Mouse (Mus musculus): ENCODE measurements around the gene Rcvrn.

Gene Rcvrn

GRCm38 (mm10) chr11:67670031-67670430, 25.1 kb upstream of the Rcvrn start:
- DNase-seq (ENCODE audit: low spot score): no peak

- DNase-seq (ENCODE audit: low spot score): no peak
These were observed 23.0 kb upstream of the Rcvrn start for GRCm38 (mm10) chr11:67672140-67672539.

DNA sequence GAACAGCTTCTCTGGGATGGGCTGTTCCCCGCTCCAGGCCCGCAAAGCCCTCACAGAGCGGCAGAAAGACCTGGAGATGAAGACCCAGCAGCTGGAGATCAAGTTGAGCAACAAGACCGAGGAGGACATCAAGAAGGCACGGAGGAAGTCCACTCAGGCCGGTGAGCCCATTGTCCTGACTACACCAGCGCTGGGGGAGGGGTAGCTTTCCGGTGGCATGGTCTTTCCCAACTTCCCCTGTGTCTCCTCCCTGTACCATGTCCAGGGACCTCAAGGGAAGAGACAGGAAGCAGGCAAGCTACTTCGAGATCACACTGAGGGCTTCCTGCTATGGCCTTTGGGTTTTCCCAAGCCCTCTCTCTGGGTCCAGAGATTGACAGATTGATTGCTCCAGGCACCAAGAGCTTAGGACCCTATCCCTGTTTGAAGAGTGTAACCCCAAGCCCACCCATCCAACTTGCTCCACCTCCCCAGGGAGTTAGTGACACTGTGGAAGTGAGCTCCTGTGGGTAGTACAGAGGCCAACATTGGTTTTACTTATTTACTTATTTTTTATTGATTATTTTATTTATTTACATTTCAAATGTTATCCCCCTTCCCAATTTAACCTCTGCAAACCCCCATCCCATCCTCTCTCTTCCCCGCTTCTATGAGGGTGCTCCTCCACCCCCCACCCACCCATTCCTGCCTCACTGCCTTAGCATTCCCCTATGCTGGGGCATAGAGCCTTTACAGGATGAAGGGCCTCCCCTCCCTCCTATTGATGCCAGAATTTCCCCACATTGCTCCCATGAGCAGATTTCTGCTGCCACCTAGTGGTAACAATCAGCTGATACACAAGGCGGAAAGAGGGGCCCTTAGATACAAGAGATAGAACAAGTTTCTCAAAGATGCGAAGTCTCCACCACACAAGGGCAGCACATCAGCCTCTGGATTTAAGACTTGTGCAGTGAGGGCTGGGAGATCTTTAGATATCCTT, 19.3 kb upstream of the Rcvrn start:
- no peak for DNase-seq (ENCODE audit: low spot score)

- DNase-seq (ENCODE audit: low spot score): no peak
These were observed 15.8 kb upstream of the Rcvrn start for GRCm38 (mm10) chr11:67679300-67679699.

DNA sequence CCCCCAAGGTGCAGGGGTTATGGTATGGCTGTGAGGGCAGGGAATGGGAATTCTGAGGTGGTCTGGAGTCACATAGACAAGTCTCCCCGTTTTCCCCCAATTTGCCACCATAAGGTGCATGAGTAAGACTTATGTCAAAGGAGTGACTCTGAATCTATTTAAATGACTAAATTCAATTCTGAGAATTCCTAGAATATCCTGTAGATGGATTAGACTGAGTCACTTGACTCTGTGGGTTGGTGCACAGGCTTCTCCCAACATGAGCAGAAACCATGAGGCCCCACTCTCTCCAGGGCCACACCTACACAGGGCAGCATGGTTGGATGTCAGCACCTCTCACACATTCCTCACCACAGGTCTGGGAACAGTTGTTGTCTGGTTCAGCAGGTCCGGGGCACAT, 15.2 kb upstream of the Rcvrn start:
- DNase-seq (ENCODE audit: low spot score): no peak

DNA sequence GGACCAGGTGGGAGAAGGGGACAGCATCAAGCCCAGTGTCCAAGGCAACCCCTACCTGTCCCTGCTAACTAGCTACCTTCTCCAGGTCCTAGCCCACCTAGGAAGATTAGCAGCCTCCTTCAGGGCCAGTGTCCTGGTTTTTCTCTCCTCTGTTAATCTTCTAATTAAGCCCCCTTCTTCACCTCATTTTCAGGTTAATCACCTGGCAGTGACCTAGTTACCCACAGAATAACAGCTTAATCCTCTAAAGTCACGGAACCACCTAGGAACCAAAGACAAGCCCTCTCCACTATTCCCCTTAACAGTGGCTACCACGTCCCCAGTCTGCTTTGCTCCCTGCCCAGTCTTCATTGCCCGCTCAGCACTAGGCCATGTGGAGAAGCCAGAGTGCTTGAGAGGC, 13.3 kb upstream of the Rcvrn start:
- DNase-seq (ENCODE audit: low spot score): no peak

DNA sequence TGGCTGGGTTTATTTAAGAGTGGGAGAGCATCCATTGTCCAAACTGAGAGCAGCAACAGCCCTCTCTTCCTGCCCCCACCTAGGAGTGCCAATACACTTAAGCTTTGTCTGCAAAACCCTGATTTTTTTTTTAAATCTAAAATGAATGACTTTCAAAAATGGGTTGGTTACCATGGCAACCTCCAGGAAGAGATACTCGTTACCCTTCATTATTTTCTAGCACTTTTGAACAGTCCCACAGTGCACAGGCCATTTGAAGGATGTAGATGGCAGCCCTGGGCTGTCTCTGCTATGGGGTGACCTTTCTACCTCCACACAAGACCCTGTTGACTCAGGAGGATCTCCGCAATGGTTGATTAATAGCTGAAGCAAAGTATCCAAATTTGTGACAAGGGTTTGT, 9.0 kb upstream of the Rcvrn start:
- DNase-seq (ENCODE audit: low spot score): no peak

DNA sequence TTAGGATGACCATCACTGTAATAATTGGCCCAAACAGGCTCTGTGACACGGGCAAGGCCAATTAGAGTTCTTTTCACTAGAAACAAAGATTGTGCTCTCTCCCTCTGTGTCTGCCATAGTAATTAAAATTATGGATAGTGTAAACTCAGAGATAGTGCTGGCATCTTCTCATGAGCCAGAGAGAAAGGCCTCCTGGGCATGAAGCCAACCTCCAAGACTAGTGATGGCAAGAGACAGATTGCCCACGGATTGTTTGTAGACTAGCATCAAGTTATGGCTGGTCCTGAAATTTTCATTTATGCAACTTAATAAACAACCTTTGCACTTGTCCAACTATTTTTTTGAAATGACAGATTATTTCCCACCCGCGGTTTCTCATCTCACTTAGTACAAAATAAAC, 17.9 kb downstream of the Rcvrn start:
- no peak for DNase-seq (ENCODE audit: low spot score)

DNA sequence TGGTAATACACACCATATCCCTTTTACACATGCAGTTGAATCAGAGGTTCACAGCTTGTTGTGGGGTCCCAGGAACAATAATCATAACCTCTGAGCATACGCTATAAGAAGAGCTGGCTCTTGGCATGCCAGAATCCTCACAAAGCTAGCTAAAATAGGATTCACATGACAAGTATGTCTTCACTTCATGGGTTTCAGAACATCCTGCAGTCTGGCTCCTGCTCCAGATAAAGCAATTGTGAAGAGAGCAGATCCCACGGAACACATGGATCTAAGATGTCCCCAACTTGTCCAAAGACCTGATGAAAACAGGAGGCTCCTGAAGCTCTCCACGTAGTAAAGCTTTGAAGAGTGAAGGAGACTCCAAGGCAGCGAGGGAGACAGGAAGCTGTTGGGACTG, 20.3 kb downstream of the Rcvrn start:
- DNase-seq (ENCODE audit: low spot score): no peak

DNA sequence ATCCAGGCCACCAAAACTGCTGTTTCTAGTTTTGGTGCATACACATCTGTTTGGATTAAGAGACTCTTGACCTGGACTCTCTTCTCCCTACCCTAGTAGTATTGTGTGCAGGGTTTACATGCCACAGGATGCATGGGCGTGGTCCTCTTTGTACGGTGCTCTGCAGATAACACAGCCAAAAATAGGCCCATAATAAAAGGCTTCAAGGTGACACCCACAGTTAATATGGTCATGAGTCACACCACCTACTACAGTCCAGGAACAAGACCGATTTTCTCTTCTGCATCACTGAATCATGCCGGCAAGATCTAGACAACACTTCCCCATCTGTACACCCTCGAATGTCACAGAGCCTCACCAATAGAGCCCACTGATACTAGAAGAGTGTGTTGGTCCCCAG, 26.4 kb downstream of the Rcvrn start:
- no peak for DNase-seq (ENCODE audit: low spot score)

DNA sequence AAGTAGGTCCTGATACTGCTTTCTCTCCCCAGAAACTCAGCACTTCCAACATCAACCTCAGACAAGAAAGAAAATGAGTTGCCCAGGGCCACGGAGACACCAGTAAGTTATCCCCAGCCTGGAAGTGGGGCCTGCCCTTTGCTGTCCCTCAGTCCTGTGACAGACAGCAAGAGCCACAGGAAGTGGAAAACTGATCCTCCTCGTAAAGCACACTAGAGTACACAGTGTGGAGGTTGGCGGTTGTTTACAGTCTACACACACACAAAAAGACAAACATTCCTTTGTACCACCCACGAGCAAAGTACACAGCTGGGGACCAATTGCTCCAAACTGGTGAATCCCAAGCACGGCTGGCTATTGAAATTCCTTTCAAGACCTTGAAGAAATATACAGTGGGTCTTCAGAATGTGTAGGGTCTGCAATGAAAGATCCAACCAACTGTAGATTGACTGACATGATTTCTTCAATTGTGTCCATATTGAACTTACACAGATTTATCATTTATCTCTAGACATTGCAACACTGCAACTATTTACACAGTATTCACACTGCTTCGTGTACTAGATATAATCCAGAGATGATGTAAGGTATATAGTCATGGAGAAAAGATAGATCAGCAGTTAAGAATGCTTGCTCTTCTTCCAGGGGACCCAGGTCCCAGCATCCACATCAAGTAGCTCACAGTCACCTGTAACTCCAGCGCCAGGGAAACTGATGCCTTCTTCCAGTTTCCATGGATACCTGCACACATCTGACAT, 27.5 kb downstream of the Rcvrn start:
- no peak for DNase-seq (ENCODE audit: low spot score)

GRCm38 (mm10) chr11:67723231-67724013, 28.3 kb downstream of the Rcvrn start:
- no peak for DNase-seq (ENCODE audit: low spot score)

DNA sequence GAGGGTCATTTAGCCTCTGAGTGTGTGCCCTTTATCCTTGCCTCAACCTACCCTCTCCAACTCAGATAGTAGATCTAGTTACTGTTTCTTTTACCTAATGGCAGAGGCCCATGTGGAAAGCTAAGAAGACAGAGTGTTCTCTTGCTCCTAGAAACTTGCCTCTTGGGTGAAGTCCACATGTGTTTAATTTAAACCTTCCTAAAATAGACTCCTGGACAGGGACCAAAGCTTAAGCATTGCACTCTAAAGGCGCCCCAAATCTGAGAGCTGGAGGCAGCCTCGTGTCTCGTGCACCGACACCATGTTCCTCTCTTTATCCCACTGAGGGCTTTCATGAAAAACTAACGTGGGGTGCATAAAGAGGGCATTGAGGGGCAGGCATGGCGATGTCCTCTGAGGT, 32.0 kb downstream of the Rcvrn start:
- DNase-seq (ENCODE audit: low spot score): no peak

GRCm38 (mm10) chr11:67728726-67729125, 33.6 kb downstream of the Rcvrn start:
- DNase-seq (ENCODE audit: low spot score): no peak

- no peak for DNase-seq (ENCODE audit: low spot score)
These were observed 35.9 kb downstream of the Rcvrn start for GRCm38 (mm10) chr11:67731056-67731455.

DNA sequence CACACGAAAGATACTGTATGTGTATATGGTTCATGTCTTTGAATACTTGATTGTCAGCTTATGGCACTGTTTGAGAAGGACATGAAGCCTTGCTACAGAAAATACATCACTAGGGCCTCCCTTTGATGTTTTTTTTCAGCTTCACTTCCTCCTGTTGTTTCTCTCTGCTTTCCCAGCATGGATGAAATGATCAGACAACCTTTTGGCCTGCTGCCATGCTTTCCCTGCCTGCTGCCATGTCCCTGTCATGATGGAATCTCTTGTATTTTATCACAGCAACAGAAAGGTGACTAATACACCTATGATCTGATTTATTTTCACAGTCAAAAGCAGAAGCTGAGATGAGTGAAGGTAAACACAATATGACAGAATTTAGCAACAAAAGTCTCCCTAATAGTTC, 38.6 kb downstream of the Rcvrn start:
- DNase-seq (ENCODE audit: low spot score): no peak

DNA sequence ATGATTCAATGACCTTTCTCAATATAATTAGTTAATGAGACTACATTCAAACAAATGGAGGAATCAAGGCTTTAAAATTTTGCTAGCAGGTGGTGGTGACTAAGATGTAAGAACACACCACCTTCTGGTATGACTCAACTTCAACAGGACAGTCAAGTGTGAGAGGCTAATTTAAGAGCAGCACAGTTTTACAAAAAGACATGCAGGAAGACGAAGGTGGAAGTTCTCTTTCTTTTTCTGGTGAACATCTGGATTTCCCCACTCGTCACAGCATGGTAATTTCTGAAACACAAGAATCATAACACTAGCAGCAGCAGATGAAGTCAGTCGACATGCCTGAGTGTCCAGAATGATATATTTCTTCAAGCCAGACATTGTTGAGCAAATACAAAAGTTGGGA, 39.5 kb downstream of the Rcvrn start:
- no peak for DNase-seq (ENCODE audit: low spot score)

DNA sequence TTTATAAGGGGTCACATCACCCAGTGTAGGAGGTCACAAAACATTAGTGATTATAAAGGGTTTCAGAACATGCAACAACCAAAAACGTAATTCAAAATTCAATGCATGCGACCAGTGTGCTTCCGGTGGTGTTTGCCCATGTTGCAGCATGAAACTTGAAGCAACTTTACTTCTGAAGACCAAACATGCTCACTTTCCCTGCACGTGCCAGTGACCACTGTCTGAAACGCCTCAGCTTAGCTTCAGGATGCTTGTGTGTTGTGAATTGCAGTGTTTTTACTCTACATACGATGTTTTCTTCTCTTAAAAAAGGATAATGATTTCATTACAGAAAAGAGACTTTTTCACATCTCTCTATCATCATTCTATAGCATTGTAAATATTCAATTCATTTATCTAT, 43.2 kb downstream of the Rcvrn start:
- no peak for DNase-seq (ENCODE audit: low spot score)

DNA sequence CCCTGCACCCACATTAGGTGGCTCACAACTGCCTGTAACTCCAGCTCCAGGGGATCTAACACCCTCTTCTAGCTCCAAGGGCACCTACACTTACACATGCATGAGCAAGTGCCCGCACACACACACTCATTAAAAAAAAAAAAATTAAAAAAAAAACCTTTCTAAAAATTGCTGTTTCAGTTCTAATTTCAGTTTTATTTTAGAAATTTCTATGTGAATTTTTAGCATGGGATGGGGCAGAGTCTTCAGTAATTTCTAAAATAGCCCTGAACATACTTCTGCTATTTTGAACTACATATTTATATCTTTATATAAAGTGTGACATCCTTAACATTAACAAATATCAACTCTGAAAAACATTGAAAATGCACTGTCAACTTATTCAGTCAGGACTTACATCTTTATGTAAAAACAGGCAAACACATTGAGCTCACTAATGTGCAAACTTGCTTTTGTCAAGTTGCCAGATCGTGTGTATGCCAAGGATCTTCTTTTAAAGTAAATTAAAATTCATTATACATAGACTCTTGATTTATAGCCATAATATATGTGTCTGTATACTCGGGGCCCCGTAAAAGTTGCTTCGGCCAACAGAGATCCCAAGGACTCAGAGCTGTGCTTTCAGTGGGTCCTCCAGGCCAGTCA, 43.8 kb downstream of the Rcvrn start:
- DNase-seq (ENCODE audit: low spot score): no peak

GRCm38 (mm10) chr11:67741569-67741968, 46.4 kb downstream of the Rcvrn start:
- DNase-seq (ENCODE audit: low spot score): no peak
